Mouse (Mus musculus) spleen, embryonic (tissue): ENCODE data around the gene Prkce.

Experiments used
- CTCF ChIA-PET: fragments of 350-600 bp; sonication (Branson Sonifier 250); formaldehyde crosslinking; loops from one replicate; lab custom pipeline; 2022; lab: Charles Lee

The Prkce gene

DNA sequence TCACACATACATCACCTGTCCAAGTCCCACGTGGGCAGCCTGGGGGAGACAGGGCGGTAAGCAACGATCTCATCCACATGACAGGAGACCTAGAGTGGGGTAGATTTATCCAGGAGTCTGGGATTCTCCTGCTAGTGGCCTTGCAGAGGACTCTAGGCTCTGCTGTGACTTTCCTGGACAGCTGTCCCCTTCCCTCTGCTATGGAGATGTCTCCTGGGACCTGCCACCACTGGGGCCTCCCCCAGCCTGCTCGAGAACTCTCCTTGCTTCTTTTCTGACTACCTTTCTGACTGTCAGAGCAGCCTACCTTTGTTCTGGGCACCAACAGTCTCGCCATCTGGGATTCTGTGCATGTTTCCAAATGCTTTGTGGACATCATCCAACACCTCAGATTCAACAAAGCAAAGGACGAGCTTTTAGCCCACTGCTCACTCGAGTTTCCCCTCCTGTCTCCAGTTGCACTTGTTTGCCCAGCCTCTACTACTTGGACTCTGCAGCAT lies 82.9 kb downstream of the Prkce start:
- CTCF ChIA-PET: no interaction called here

DNA sequence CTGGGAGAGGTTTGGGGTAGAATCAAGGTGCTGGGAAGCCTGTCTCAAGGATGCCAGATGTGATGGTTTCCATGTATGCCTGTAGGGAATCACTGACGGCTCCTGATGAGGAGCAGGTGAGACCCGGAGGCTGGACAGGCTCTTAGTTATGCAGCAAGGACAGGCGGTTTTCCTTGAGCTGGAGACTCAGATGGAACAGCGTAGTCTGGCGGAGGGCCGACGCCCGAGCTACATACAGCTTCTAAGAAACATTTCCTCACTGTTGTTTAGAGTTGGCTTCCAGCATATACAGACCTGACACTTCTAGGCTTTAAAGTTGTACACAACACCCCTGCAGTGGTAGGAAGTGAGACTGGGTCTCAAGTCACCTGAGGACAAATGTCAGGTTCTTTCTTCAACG lies 86.3 kb downstream of the Prkce start:
- CTCF ChIA-PET: no interaction called here

GRCm38 (mm10) chr17:86254285-86254684 lies 86.7 kb downstream of the Prkce start:
- CTCF ChIA-PET: no interaction called here

GRCm38 (mm10) chr17:86254978-86255377 lies 87.4 kb downstream of the Prkce start:
- CTCF ChIA-PET: no interaction called here

- CTCF ChIA-PET: no interaction called here
Observed at GRCm38 (mm10) chr17:86256730-86257131, 89.1 kb downstream of the Prkce start.

DNA sequence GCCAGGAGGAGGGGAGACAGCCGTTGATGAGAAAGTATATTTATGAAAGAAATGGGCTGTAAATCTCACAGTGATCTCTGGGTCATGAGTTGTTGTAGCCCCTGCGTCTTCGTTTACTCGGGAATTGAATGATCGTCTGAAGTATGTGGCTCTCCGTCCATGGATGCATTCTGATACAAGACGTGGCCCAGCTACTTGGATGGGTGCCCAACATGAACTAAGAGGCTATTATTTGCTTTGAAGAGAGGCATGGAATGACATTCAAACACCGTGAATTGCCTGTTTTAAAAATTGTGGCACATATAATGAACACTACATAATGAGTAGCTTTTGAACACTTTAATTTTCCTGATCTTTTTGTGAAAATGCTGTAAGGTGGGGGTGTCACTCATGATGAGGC lies 93.5 kb downstream of the Prkce start:
- CTCF ChIA-PET: no interaction called here

- CTCF ChIA-PET: interaction anchor here (0.7 kb wide), 1 partner anchor 15 kb away, joined by 6 read pairs; no protein-coding TSS in a partner anchor
Observed at GRCm38 (mm10) chr17:86263985-86264649, 96.5 kb downstream of the Prkce start.

GRCm38 (mm10) chr17:86266051-86266450 lies 98.5 kb downstream of the Prkce start:
- CTCF ChIA-PET: no interaction called here

DNA sequence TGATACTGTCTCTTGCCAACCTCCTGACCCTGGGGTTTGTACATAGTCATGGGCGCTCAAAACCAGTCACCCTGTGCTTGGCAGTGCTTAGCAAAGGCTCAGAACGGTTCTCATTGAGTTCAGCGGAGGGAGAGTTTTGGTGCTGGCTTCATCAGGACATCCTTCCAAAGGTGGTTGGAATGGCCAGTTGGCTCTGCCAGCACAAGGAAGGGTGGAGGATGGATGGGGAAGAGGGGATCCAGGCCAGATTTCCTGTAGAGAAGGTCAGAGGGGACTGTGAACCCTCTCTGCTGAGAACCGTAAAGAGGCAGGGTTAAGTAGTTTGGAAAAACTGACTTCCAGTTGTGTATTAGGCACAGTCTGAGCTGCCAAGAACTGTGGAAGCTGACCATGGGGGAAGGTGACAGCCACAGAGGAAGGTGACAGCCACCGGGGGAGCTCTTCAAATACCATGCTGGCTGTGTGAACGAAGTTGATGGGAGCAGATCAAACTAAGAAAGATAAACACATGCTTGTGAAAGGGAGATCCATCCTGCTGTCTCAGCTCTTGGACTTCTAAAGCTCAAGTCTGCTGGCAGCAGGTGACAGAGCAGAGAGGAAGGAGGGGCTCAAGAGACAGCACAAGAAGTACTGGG lies 99.7 kb downstream of the Prkce start:
- CTCF ChIA-PET: no interaction called here

GRCm38 (mm10) chr17:86269639-86270038 lies 102.1 kb downstream of the Prkce start:
- CTCF ChIA-PET: no interaction called here

GRCm38 (mm10) chr17:86270523-86270922 lies 102.9 kb downstream of the Prkce start:
- CTCF ChIA-PET: no interaction called here

- CTCF ChIA-PET: interaction anchor here (0.5 to 0.7 kb wide), 2 partner anchors 11 to 13 kb away, joined by 4 to 5 read pairs; no protein-coding TSS in a partner anchor
Observed at GRCm38 (mm10) chr17:86271277-86271676, 103.7 kb downstream of the Prkce start.

GRCm38 (mm10) chr17:86272961-86273360 lies 105.4 kb downstream of the Prkce start:
- CTCF ChIA-PET: no interaction called here

GRCm38 (mm10) chr17:86273566-86274349 lies 106.2 kb downstream of the Prkce start:
- CTCF ChIA-PET: interaction anchor here (1.0 kb wide), 1 partner anchor 11 kb away, joined by 3 read pairs; no protein-coding TSS in a partner anchor

DNA sequence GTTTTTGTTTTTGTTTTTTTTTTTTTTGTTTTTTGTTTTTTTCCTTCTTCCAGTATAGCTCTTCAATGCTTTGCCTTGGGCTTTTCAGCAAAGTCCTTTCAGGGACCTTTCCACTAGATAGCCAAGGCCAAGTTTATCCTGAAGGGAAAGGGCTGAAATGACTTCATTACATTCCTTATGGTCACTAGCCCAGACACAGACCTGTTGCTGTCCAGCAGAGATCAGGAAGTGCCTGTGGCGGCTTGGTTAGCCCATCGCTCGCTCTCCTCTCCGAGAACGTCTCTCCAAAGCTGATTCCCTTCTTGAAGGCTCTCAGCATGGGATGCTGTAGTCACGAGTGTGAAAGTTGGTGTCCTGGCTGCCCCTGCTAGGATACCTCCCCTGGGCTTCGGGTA lies 106.8 kb downstream of the Prkce start:
- CTCF ChIA-PET: interaction anchor here (0.5 to 1.0 kb wide), 2 partner anchors 10 to 56 kb away, joined by 3 to 4 read pairs; no protein-coding TSS in a partner anchor

GRCm38 (mm10) chr17:86276381-86276780 lies 108.8 kb downstream of the Prkce start:
- CTCF ChIA-PET: no interaction called here

DNA sequence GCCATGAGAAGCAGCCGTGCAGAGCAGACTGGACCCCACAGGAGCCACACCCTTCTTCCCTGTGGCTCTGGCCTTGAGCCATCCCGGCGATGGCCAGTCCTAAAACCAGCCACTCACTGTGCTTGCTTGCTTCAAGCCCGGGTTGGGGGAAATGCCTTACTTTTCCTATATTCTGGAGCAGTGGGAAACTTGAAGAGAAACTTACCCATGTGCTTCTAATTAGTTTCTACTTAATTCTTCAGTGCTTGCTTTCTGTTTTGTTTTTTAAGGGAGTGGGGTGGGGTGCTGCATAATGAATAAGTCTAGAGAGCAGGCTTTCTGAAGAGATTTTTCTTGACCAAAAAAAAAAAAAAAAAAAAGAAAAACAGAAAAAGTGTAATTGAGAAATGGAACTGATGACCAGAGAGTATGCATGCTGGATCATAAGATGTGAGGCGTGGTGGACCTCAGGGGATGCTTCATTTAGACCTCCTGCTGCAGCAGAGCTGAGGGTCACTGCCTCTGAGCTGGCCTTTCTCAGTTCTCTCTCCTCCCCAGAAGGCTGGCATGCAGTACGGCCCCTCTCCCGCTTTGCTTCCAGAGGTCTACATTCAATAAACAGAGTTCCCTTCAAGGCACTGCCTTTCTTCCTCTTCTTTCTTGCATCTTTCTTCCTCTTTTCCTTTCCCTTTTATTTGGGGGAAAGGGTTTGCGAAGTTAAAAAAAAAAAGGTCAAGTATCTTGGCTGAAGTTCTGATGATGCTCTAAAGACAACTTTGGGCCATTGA lies 109.6 kb downstream of the Prkce start:
- CTCF ChIA-PET: interaction anchor here (0.7 kb wide), 1 partner anchor 9 kb away, joined by 20 read pairs; no protein-coding TSS in a partner anchor

- CTCF ChIA-PET: interaction anchor here (0.7 kb wide), 1 partner anchor 10 kb away, joined by 20 read pairs; no protein-coding TSS in a partner anchor
Observed at GRCm38 (mm10) chr17:86277999-86278526, 110.5 kb downstream of the Prkce start.

DNA sequence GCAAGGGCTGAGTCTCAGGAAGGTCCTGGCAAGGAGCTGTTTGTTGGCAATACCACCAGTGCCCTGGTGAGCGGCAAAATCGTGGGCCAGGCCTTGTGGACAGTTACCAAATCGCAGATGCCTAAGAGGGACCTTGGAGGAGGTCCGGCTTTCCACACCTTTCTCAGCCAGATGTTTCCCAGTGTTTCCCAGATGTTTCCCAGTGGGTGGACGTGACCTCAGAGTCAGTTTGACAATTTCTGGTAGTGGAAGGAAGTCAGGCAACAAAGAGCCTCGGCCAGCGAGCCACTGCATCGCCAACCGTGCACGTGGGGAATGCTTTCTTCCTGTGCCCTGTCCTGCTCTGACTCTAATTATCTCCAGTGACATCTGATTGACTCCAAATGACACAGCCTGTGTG lies 112.2 kb downstream of the Prkce start:
- CTCF ChIA-PET: no interaction called here

DNA sequence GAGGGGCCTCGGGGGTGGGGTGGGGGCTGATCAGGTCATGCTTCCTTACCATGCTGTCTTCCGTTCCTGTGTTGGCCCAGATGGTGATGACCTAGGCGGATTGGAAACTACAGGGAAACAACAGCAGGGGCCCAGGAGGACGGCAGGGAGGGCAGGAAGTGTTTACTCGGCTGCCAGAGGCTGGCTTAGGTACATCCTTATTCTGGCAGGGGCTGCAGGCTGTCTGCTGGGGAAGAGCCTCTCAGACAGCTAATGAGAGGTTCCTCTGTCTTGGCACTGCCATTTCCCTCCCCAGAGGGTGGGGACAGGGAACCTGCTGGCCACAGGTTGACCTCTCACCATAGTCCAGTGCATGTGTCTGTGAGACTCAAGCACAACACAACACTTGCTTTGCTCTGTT lies 116.2 kb downstream of the Prkce start:
- CTCF ChIA-PET: no interaction called here

- CTCF ChIA-PET: interaction anchor here (0.5 kb wide), 1 partner anchor 11 kb away, joined by 3 read pairs; no protein-coding TSS in a partner anchor
Observed at GRCm38 (mm10) chr17:86285058-86285457, 117.5 kb downstream of the Prkce start.
